Mouse (Mus musculus): ENCODE data around the gene Dmxl2. TPM values are rescaled to one million over a fixed set of nuclear protein-coding genes. Genes with fewer than 3 reads are reported as not detected.

Gene Dmxl2
- polyA plus RNA-seq, 1 experiment from 2014 or later, result 2.3 TPM

Other genes with a start within 250 kb of the Dmxl2 start
- gene Cyp19a1, start 233.5 kb downstream of the Dmxl2 start, polyA plus RNA-seq (2015; fragmentation: Nextera tagmentation; extraction: Ambion mirVana), result not detected in 2 replicates
- gene Gldn, start 215.1 kb downstream of the Dmxl2 start, polyA plus RNA-seq (2015; fragmentation: Nextera tagmentation; extraction: Ambion mirVana), result not detected in 2 replicates
- gene Sh2d7, start 37.4 kb upstream of the Dmxl2 start, polyA plus RNA-seq (2015; fragmentation: Nextera tagmentation; extraction: Ambion mirVana), result not detected in 2 replicates
- gene Cib2, start 58.6 kb upstream of the Dmxl2 start, polyA plus RNA-seq (2015; fragmentation: Nextera tagmentation; extraction: Ambion mirVana), result 6.6 and 7.2 TPM in 2 replicates
- gene Idh3a, start 84.7 kb upstream of the Dmxl2 start, polyA plus RNA-seq (2015; fragmentation: Nextera tagmentation; extraction: Ambion mirVana), result 199 and 213 TPM in 2 replicates
- 0.15 and 0.91 TPM in 2 replicates for gene Acsbg1, start 160.2 kb upstream of the Dmxl2 start, polyA plus RNA-seq (2015; fragmentation: Nextera tagmentation; extraction: Ambion mirVana)
- 3.9 and 4.5 TPM in 2 replicates for gene Dnaja4, start 197.2 kb upstream of the Dmxl2 start, polyA plus RNA-seq (2015; fragmentation: Nextera tagmentation; extraction: Ambion mirVana)
- 142 and 148 TPM in 2 replicates for gene Wdr61, start 232.9 kb upstream of the Dmxl2 start, polyA plus RNA-seq (2015; fragmentation: Nextera tagmentation; extraction: Ambion mirVana)

Measured in intestine, embryonic 16.5 days (tissue).